Mouse (Mus musculus) liver, embryonic 14.5 days (tissue): ENCODE results near the gene Hsdl2. TPM values are rescaled to one million over a fixed set of nuclear protein-coding genes. Genes with fewer than 3 reads are reported as not detected.

Experiments
- ATAC-seq: fragments of 200-750 bp; cut with Nextera tagmentation; 2 replicates; pipeline ENCODE4 v1.8.0; 2017; ENCODE audit warnings: moderate number of reproducible peaks, mild to moderate bottlenecking, moderate library complexity; ENCODE audit not compliant: insufficient read depth
- DNase-seq, 3 experiments: peaks; one replicate each; pipeline ENCODE4 v3.0.0-alpha.2; 2012 to 2013; ENCODE audit warnings: low read depth in 3 of 3, low spot score in 3 of 3
- H3K27ac ChIP-seq: fragments of 300-500 bp; sonication (generic); 2 replicates; pipeline ENCODE4 v1.5.1; 2014; ENCODE audit warnings: moderate library complexity, mild to moderate bottlenecking, control low read depth, inconsistent platforms
- H3K27me3 ChIP-seq: fragments of 300-500 bp; sonication (generic); 2 replicates; pipeline ENCODE4 v1.6.1; 2014; ENCODE audit warnings: mild to moderate bottlenecking, low read length, moderate library complexity; ENCODE audit not compliant: control insufficient read depth, insufficient read depth
- H3K36me3 ChIP-seq: fragments of 300-500 bp; sonication (generic); replicated peaks from 2 replicates; pipeline ENCODE4 v1.6.1; 2014; ENCODE audit warnings: low read depth; ENCODE audit not compliant: control insufficient read depth, insufficient read depth
- H3K4me1 ChIP-seq, 2 experiments: fragments of 200-500 bp in 1 of 2; fragments of 300-500 bp in 1 of 2; sonication (generic) in 1 of 2; replicated peaks; 2 replicates each; pipeline ENCODE4 v1.6.1; 2012 to 2014; ENCODE audit warnings: antibody characterized with exemption in 1 of 2, inconsistent platforms in 1 of 2, low read length in 1 of 2; ENCODE audit not compliant: control insufficient read depth in 2 of 2, insufficient read depth in 2 of 2
- H3K4me2 ChIP-seq: fragments of 300-500 bp; sonication (generic); 2 replicates; pipeline ENCODE4 v1.6.1; 2014; ENCODE audit warnings: low read depth, mild to moderate bottlenecking, control low read depth, moderate library complexity
- H3K4me3 ChIP-seq, 2 experiments: fragments of 200-500 bp in 1 of 2; fragments of 300-500 bp in 1 of 2; sonication (generic) in 1 of 2; 2 replicates each; pipeline ENCODE4 v1.5.1; 2012 to 2014; ENCODE audit warnings: low read depth in 2 of 2, low read length in 2 of 2, mild to moderate bottlenecking in 2 of 2, control low read depth in 1 of 2, inconsistent platforms in 1 of 2, moderate library complexity in 1 of 2; ENCODE audit not compliant: insufficient read depth in 1 of 2
- H3K9ac ChIP-seq: fragments of 300-500 bp; sonication (generic); replicated peaks from 2 replicates; pipeline ENCODE4 v1.6.1; 2014; ENCODE audit warnings: mild to moderate bottlenecking, control low read depth, moderate library complexity
- H3K9me3 ChIP-seq: fragments of 300-500 bp; sonication (generic); 2 replicates; pipeline ENCODE4 v1.6.1; 2016; ENCODE audit warnings: low read length, mixed read lengths; ENCODE audit not compliant: control insufficient read depth
- CTCF ChIP-seq: IDR thresholded peaks from 2 replicates; pipeline ENCODE4 v1.5.1; 2016; ENCODE audit warnings: antibody characterized with exemption, low read depth, control low read depth
- EP300 ChIP-seq: IDR thresholded peaks from 2 replicates; pipeline ENCODE4 v1.6.1; 2016; ENCODE audit warnings: antibody characterized with exemption, low read depth
- WGBS: fragments of 180-500 bp; shearing (Covaris S2); extraction: QIAGEN DNeasy Blood & Tissue Kit; methylation state at CpG from one replicate; pipeline ENCODE4 v1.1.7; 2014; ENCODE audit not compliant: insufficient replicate concordance; 5-methylcytosine and 5-hydroxymethylcytosine counted together
- polyA plus RNA-seq, 2 experiments: library from polyadenylated mRNA; depleted of rRNA in 1 of 2; stranded (reverse) in 1 of 2; unstranded in 1 of 2; fragments of >200 nt; fragmentation: Nextera tagmentation in 1 of 2; extraction: Ambion mirVana in 1 of 2; gene quantifications; 2 replicates each; pipeline versions ENCODE4 v1.2.1 to v1.2.3; 2012 to 2014

Gene Hsdl2
- polyA plus RNA-seq, 2 experiments: 10.4 to 16.3 TPM

- Histone ChIP-seq H3K9ac (peak overlapping the region; percentile 65), H3K36me3 (no peaks in the 10 kb centered on the region), H3K4me3 (peak overlapping the region; percentile 80 to 89), H3K27me3 (no peaks in the 10 kb centered on the region), H3K4me2 (peak overlapping the region; percentile 89), H3K27ac (peak overlapping the region; percentile 3; the same call in 1 of the 2 replicates), H3K9me3 (no peaks in the 10 kb centered on the region), H3K4me1 (peaks cover 4% of the 10 kb centered on the region in 2 experiments; a peak in 3 of 4 replicates)
- 2% methylated on average over 18 of the region's 18 CpGs for WGBS
- TF ChIP-seq CTCF: no peak
- peak; percentile 60 for ATAC-seq
- no peak for DNase-seq
These were observed 44.3 kb downstream of the Hsdl2 start for GRCm38 (mm10) chr4:59625676-59625997.

GRCm38 (mm10) chr4:59625998-59626910 is 44.9 kb downstream of the Hsdl2 start, which contains the start of gene E130308A19Rik:
TSS of gene E130308A19Rik (plus strand) at chr4:59626211.
- Histone ChIP-seq H3K4me3 (peak within 1 kb of the TSS; percentile 80 to 89), H3K9ac (peak within 1 kb of the TSS; percentile 65), H3K4me1 (peaks cover 4% of the 10 kb centered on the region in 2 experiments; a peak in 3 of 4 replicates), H3K9me3 (no peaks in the 10 kb centered on the region), H3K36me3 (no peaks in the 10 kb centered on the region), H3K27me3 (no peaks in the 10 kb centered on the region), H3K27ac (peak within 1 kb of the TSS; percentile 3; the same call in 1 of the 2 replicates), H3K4me2 (peak within 1 kb of the TSS; percentile 89)
- ATAC-seq (peak; percentile 94), DNase-seq (peak; percentile 67 to 70 (median 69))
- TF ChIP-seq EP300 (no peak), CTCF (no peak)
- under 1% methylated on average over 99 of the region's 120 CpGs for WGBS

- ATAC-seq (no peak), DNase-seq (no peak)
- no peak overlapping the region for H3K27ac ChIP-seq
- peaks cover 6 to 8% of the 10 kb centered on the region in 2 experiments for H3K4me1 ChIP-seq
- no peaks in the 10 kb centered on the region for H3K9me3 ChIP-seq
- H3K4me2 ChIP-seq: 0 out of 2 replicates have a peak overlapping the region, but pooled peaks have one; percentile 3
- 42% methylated on average over 4 of the region's 4 CpGs for WGBS
- H3K36me3 ChIP-seq: no peaks in the 10 kb centered on the region
- no peak overlapping the region for H3K4me3 ChIP-seq
- no peak overlapping the region for H3K9ac ChIP-seq
- H3K27me3 ChIP-seq: no peaks in the 10 kb centered on the region
- TF ChIP-seq EP300 (no peak), CTCF (no peak)
These were observed 46.9 kb downstream of the Hsdl2 start for GRCm38 (mm10) chr4:59628255-59628654.

- 44% methylated on average over 7 of the region's 7 CpGs for WGBS
- Histone ChIP-seq H3K27ac (no peak overlapping the region), H3K4me2 (no peak overlapping the region), H3K9ac (no peak overlapping the region), H3K9me3 (no peaks in the 10 kb centered on the region), H3K36me3 (no peaks in the 10 kb centered on the region), H3K27me3 (no peaks in the 10 kb centered on the region), H3K4me3 (no peak overlapping the region), H3K4me1 (peaks cover 6 to 8% of the 10 kb centered on the region in 2 experiments)
- ATAC-seq: no peak
- no peak for DNase-seq
- TF ChIP-seq EP300: no peak
- no peak for TF ChIP-seq CTCF
These were observed 47.9 kb downstream of the Hsdl2 start for GRCm38 (mm10) chr4:59629076-59629874.

- Histone ChIP-seq H3K4me1 (peaks cover 6 to 8% of the 10 kb centered on the region in 2 experiments), H3K27ac (no peak overlapping the region), H3K9ac (no peak overlapping the region; the same call in 1 of the 2 replicates), H3K9me3 (no peaks in the 10 kb centered on the region), H3K36me3 (no peaks in the 10 kb centered on the region), H3K4me3 (no peak overlapping the region), H3K4me2 (peak overlapping the region; percentile 13), H3K27me3 (no peaks in the 10 kb centered on the region)
- ATAC-seq (no peak), DNase-seq (no peak)
- TF ChIP-seq CTCF (no peak), EP300 (peak; percentile 38; the same call in 1 of the 2 replicates)
- 41% methylated on average over 9 of the region's 9 CpGs for WGBS
These were observed 48.8 kb downstream of the Hsdl2 start for GRCm38 (mm10) chr4:59630122-59630521.
